Mouse (Mus musculus) 3134 (cell line): ENCODE measurements around the gene Barx2.

Experiments
- DNase-seq: peaks from one replicate; pipeline ENCODE4 v3.0.0-alpha.2; 2011; ENCODE audit warnings: low spot score; ENCODE audit not compliant: insufficient read length; ENCODE audit errors: extremely low read depth

Gene Barx2

DNA sequence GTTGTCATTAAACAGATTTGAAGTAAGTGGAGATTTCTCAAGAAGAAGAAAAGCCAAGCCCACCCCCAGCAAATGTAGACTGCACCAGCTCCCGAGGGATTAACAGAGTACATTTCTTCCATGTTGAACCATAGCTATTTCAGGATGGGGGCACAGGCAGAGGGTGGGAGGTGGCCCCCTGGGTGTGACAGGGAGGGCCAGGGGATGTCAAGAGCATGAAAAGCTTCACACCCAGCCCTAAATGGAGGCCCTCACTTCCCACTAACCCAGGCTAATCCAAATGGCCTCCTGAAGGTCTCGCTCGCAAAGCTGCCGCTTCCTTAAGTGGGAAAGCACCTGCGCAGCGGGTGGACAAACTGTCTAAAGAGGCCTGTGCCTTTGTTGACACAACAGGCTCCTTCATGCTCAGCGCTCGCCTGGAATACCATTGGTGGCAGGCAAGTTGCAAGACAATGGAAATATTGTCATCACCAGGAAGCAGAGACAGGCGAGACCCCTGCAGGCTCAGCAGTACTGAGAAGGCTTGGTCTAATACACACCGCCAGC, 18.4 kb downstream of the Barx2 start:
- no peak for DNase-seq

GRCm38 (mm10) chr9:31888333-31888732, 24.9 kb downstream of the Barx2 start:
- DNase-seq: no peak

DNA sequence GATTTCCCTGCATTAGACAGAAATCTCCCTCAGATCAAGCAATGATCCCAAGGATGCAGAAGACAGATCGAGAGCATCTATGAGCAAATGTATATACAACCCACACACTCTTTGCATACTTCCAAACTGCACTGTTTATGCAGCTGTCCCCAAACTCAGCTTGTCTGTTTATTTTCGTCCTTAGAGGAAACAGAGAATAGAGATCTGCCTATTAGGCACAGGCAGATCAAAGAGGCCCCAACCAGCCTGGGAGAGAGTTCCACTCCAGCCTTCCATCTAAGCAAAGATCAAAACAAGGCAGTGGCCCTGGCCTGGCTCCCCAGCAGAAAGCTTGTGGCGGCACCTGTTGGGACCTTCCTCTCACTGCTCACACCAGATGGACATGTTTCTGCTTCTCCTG, 27.0 kb downstream of the Barx2 start:
- DNase-seq: no peak

- no peak for DNase-seq
Measured at GRCm38 (mm10) chr9:31882376-31882775, 30.9 kb downstream of the Barx2 start.

DNA sequence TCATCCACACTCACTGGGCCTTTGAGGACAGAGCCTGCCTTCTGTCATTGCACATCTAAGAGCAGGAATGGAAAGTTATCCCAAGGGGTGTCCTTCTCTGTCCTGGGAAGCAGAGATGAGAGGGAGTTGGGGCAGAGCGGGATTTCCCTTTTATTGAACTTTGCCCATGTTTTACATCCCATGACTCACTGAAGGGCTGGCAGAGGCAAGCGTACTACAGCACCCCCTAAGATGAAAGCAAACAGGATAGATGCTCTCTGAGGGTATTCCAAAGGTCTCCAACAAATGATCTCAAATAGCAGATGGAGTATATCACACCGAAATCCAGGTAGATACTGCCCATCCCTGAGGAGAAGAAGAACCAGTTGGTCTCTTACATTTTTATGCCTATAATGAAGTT, 37.7 kb downstream of the Barx2 start:
- no peak for DNase-seq

DNA sequence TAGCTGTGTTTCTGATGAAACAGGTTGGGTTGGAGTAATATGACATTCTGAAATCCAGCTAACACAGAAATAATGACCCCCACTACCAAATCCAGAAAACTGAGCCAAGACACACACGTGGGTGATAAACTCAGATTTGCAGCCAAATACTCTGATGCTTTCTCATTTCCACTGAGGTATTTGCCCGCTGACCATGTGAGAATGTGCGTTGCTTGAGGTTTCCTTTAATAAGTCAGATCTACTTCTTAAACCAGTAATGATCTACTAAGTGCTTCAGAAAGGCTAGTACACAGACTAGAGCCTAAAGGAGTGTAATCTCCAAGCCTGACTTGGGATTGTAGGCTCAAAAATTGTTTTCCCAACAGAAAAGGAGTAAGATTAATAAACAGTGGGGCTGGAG, 39.0 kb downstream of the Barx2 start:
- no peak for DNase-seq

GRCm38 (mm10) chr9:31871410-31871809, 41.9 kb downstream of the Barx2 start:
- DNase-seq: no peak

- DNase-seq: no peak
Measured at GRCm38 (mm10) chr9:31868823-31869460, 44.3 kb downstream of the Barx2 start.

- no peak for DNase-seq
Measured at GRCm38 (mm10) chr9:31863830-31864229, 49.4 kb downstream of the Barx2 start.

- no peak for DNase-seq
Measured at GRCm38 (mm10) chr9:31859446-31859845, 53.8 kb downstream of the Barx2 start.

GRCm38 (mm10) chr9:31858720-31859340, 54.4 kb downstream of the Barx2 start:
- peak; percentile 5 for DNase-seq

- DNase-seq: no peak
Measured at GRCm38 (mm10) chr9:31857512-31857911, 55.8 kb downstream of the Barx2 start.

DNA sequence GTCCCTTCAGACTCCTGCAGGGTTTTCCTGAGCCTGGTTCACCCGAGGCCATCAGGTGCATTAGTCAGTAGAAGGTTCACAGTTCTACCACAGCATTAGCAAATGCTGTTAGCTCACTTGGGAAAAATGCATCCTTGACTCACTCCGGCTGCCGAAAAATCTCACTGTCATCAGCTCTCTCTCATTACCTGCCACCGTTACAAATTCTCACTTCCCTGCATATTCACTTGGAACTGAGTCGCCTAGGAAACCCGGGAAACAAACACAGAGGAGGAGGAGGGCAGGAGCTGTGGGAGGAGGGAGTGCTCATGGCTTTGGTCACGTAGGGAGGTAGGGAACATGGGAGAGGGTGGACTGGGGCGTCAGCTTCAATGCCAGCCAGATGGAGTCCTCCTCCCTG, 56.8 kb downstream of the Barx2 start:
- no peak for DNase-seq

DNA sequence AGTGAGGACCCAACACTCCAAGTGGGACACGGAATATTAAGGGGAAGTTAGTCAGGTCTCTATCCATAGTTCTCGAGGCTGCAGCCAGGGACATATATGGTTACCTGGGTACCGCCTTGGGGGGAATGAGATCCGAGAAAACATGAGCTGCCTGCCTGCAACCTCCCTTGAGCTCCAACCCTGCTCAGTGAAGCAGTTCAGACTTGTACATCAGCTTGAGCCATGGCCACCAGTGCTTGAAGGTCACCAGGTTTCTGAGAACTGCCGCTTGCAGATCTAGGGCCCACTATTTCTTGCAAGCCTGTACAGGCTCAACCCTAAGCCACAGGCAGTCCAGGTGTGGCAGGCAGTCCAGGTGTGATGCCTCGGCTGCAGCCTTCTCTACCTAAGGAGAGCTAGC, 57.6 kb downstream of the Barx2 start:
- no peak for DNase-seq

- no peak for DNase-seq
Measured at GRCm38 (mm10) chr9:31851710-31852109, 61.6 kb downstream of the Barx2 start.

GRCm38 (mm10) chr9:31850706-31851105, 62.6 kb downstream of the Barx2 start:
- no peak for DNase-seq

- DNase-seq: no peak
Measured at GRCm38 (mm10) chr9:31849387-31849786, 63.9 kb downstream of the Barx2 start.

DNA sequence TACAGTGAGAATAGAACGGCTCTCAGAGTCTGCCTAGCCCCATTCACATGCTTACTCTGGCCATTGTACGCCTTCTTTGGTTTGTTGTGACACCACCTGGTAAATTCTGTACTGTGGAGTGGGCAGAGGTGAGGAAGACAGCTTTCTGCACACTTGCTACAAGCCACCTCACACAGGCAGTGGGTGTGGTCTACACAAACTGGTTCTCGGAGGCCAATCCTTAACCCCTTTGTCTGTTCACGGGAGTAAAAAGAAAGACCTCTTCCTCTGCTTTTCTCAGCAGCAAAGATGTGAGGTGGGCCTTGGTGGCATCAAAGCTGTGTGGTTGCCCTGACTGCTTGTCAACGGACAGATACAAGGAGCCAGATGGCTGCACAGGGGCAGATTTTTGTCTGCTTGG, 68.6 kb downstream of the Barx2 start:
- DNase-seq: no peak

DNA sequence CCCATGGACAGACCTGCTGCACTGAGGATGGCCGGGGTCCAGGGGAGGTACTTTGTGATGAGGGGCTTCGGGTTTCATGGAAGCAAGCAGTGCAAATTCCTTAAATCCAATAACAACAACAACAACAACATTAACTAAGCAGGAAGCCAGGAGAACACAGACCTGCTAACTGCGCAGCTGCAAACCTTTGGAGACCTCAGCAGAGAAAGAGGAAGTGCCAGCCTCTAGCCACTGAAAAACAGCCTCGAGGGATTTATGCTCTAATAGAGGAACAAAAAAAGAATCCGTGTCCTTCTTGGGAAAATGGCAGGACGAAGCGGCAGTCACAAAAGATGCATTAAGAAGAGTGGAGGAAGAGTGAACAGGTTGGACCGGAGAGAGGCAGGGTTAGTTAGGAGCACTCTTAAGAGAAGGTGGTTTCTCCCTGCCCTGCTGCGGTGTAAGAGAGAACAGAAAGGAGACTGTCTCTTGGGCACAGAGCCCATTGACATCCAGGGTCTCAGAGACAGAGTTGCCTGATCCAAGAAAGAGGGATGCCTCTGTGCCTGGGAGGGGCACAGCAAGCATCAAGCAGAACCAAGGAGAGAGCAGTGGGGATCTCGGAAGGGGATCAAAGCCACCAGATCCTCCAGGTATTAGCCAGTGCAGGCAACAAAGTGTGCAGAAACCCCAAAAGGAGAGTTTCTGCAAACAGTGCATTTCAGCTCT, 72.0 kb downstream of the Barx2 start:
- no peak for DNase-seq

- no peak for DNase-seq
Measured at GRCm38 (mm10) chr9:31840571-31840970, 72.7 kb downstream of the Barx2 start.

GRCm38 (mm10) chr9:31840037-31840436, 73.2 kb downstream of the Barx2 start:
- no peak for DNase-seq
